Mouse (Mus musculus) liver, embryonic 14.5 days (tissue): ENCODE data around the gene Tmx4.

Source experiments
- CTCF ChIP-seq: IDR thresholded peaks from 2 replicates; pipeline ENCODE4 v1.5.1; 2016; ENCODE audit warnings: antibody characterized with exemption, low read depth, control low read depth
- EP300 ChIP-seq: IDR thresholded peaks from 2 replicates; pipeline ENCODE4 v1.6.1; 2016; ENCODE audit warnings: antibody characterized with exemption, low read depth

- TF ChIP-seq CTCF (no peak), EP300 (no peak)
These were observed 10.7 kb upstream of the Tmx4 start for GRCm38 (mm10) chr2:134654668-134655067.
